Mouse (Mus musculus) G1E (cell line): ENCODE measurements at regions not wholly inside any gene's neighbourhood (a gene's known extent, or its start where the extent isn't known, plus 50 kb on each side); places are given as distances from the start of the nearest gene placed in this dataset.

Experiments
- ATAC-seq: 2 replicates; pipeline ENCODE4 v1.8.0; 2016; ENCODE audit warnings: mild to moderate bottlenecking; ENCODE audit not compliant: insufficient number of reproducible peaks, poor library complexity, low FRiP score, severe bottlenecking; ENCODE audit errors: extremely low read depth
- DNase-seq: peaks from one replicate; pipeline ENCODE4 v3.0.0; 2012; ENCODE audit warnings: low spot score
- H3K27me3 ChIP-seq: 2 replicates; pipeline ENCODE4 v1.6.1; 2012; ENCODE audit warnings: mild to moderate bottlenecking, low read length, inconsistent platforms; ENCODE audit not compliant: insufficient read depth
- H3K36me3 ChIP-seq: replicated peaks from 2 replicates; pipeline ENCODE3; 2012; ENCODE audit warnings: mild to moderate bottlenecking, inconsistent platforms
- H3K4me1 ChIP-seq: 2 replicates; pipeline ENCODE4 v1.6.1; 2012; ENCODE audit warnings: low read depth, low read length, inconsistent platforms, mixed read lengths; ENCODE audit not compliant: insufficient read depth
- H3K4me3 ChIP-seq: 2 replicates; pipeline ENCODE4 v1.5.1; 2012; ENCODE audit warnings: low read depth, mild to moderate bottlenecking, inconsistent platforms, low read length, moderate library complexity, mixed read lengths
- H3K9me3 ChIP-seq: replicated peaks from 2 replicates; pipeline ENCODE4 v1.6.1; 2012; ENCODE audit warnings: inconsistent platforms
- CTCF ChIP-seq: IDR thresholded peaks from 2 replicates; pipeline ENCODE4 v1.5.1; 2012; ENCODE audit warnings: low read depth, low read length, inconsistent platforms, mixed read lengths
- GATA1 ChIP-seq: IDR thresholded peaks from 2 replicates; pipeline ENCODE4 v1.6.1; 2012; ENCODE audit warnings: borderline replicate concordance, low read length, inconsistent platforms, mixed read lengths
- GATA2 ChIP-seq: IDR thresholded peaks from 2 replicates; pipeline ENCODE4 v1.6.1; 2012; ENCODE audit warnings: low read depth, low read length, inconsistent platforms, borderline replicate concordance
- POLR2AphosphoS5 ChIP-seq: IDR thresholded peaks from 2 replicates; pipeline ENCODE4 v1.6.1; 2012; ENCODE audit warnings: low read depth, low read length, inconsistent platforms; ENCODE audit not compliant: insufficient replicate concordance
- TAL1 ChIP-seq: conservative IDR thresholded peaks from 2 replicates; pipeline ENCODE4 v1.6.1; 2012; ENCODE audit warnings: low read depth, low read length, inconsistent platforms, mixed read lengths

DNA sequence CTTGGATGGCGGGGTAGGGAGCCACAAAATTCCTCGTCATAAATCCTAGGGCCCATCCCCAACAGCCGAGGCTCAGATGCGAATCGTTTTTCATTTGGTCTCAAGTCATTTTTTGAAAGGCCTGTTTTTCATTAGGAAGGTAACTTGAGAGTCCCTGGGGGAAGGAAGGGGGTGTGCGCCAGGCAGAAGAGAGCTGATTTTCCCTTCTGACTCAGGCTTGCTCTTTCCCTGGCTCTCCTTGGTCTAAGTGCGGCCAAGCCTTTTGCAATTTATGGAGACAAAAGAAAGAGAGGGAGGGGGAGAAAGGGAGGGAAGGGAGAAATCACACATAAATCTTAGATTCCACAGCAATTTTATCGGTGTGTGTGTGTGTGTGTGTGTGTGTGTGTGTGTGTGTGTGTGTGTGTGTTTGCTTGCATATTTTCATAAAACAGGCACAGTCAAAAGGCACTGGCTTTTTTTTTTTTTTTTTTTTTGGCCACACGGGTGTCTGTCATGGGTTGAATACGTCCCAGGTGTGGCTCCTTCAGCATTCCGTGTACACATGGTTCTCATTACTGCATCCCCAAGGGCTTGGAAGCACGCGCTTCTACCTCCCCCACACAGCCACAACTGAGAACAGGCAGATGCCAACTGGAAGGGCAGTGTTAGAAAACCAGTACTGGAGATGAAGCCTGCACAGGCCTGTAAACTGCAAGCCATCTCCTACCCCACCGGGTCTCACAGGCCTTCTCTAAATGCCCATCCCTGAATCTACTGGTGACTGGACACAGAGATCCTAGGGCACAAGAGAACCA, 191.8 kb upstream of the Dapk1 start:
- H3K4me3 ChIP-seq = no peak overlapping the region
- ATAC-seq (no peak), DNase-seq (no peak)
- no peaks in the 10 kb centered on the region for H3K36me3 ChIP-seq
- no peaks in the 10 kb centered on the region for H3K27me3 ChIP-seq
- H3K9me3 ChIP-seq = peaks cover 72% of the 10 kb centered on the region
- TF ChIP-seq CTCF (no peak), POLR2AphosphoS5 (no peak), TAL1 (no peak), GATA2 (no peak), GATA1 (no peak)
- H3K4me1 ChIP-seq = no peaks in the 10 kb centered on the region

DNA sequence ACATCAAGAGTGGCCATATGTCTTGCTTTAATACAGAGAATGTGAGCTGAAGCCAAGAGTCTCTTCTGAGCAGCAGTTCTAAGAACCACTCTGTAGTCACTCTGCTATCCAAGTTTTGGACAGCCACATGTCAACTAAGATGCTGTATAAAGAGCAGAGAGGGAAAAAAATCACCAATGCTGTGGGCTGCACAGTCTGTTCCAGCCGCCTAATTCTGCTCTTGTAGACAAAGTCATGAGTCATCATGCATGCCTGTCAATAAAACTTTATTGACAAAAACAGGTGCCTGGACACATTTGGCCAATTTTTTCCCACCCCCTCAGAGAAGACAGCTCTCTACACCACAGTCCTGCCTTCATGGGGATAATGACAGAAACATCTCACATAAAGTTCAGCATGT, 185.7 kb upstream of the Dapk1 start:
- no peak for TF ChIP-seq GATA1
- no peak for TF ChIP-seq POLR2AphosphoS5
- TF ChIP-seq CTCF = no peak
- TF ChIP-seq GATA2 = no peak
- no peak for TF ChIP-seq TAL1
- no peak for ATAC-seq
- Histone ChIP-seq H3K4me3 (no peak overlapping the region), H3K9me3 (peaks cover 63% of the 10 kb centered on the region), H3K36me3 (no peaks in the 10 kb centered on the region), H3K4me1 (no peaks in the 10 kb centered on the region), H3K27me3 (no peaks in the 10 kb centered on the region)
- no peak for DNase-seq

DNA sequence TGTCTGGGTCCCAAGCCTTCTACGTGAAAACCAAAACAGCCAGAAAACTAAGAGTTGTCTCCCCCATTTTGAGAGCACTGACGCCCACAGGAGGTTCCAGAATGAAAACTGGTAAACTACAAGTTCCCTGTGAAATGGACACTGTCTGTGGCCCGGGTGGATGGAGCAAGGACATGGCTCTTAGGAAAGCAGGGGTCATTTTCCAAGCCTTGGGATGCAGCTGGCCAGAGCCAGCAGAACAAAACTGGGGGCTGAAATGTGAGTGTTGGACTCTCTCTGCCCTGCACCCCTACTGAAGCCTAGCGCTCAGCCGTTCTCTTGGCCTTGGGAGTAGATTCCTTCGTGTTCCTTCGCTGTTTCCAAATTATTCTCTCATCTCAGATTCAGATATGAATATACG, 184.7 kb upstream of the Dapk1 start:
- no peaks in the 10 kb centered on the region for H3K36me3 ChIP-seq
- no peaks in the 10 kb centered on the region for H3K27me3 ChIP-seq
- peaks cover 64% of the 10 kb centered on the region for H3K9me3 ChIP-seq
- no peaks in the 10 kb centered on the region for H3K4me1 ChIP-seq
- ATAC-seq (no peak), DNase-seq (no peak)
- TF ChIP-seq GATA1 = no peak
- TF ChIP-seq POLR2AphosphoS5 = no peak
- no peak for TF ChIP-seq CTCF
- TF ChIP-seq TAL1 = no peak
- no peak for TF ChIP-seq GATA2
- H3K4me3 ChIP-seq = no peak overlapping the region

DNA sequence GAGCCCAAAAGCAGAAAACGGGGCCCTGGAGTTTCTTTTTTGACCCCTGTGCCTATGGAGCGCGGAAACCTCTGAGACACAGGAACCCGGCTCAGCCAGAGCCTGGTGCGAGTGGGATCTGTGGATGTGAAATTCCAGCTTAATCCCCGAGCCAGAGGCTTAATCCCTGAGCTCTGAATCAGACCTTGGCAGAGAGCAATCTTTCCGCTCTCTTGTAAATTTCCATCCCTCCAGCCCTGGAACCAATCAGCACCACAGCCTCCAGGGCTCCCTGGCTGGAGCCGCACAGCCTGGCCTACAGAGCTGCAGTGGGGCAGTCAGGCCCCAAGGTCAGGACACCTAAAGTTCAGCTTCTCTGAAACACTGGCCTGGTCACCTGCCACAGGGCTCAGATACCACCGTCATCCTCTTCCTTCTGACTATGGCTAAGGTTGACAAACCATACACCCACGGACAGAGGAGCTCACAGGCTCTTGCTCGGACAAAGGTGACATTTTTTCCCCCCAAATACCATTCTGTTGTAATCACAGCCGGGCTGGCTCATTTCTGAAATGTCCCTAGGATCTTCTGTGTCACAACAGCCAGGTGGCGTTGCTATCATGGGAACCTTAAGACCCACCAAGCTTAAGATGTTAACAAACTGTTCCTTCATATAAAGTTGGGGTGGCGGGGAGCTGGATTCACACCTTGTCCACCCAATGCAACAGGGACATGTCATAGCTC, 184.2 kb upstream of the Dapk1 start:
- Histone ChIP-seq H3K36me3 (no peaks in the 10 kb centered on the region), H3K27me3 (no peaks in the 10 kb centered on the region), H3K4me3 (no peak overlapping the region), H3K9me3 (peaks cover 66% of the 10 kb centered on the region), H3K4me1 (no peaks in the 10 kb centered on the region)
- ATAC-seq (no peak), DNase-seq (no peak)
- TF ChIP-seq POLR2AphosphoS5 (no peak), CTCF (no peak), GATA1 (no peak), GATA2 (no peak), TAL1 (no peak)

GRCm38 (mm10) chr13:60420386-60420785, 181.4 kb upstream of the Dapk1 start:
- H3K9me3 ChIP-seq = peaks cover 60% of the 10 kb centered on the region
- no peak overlapping the region for H3K4me3 ChIP-seq
- DNase-seq = no peak
- no peaks in the 10 kb centered on the region for H3K27me3 ChIP-seq
- H3K36me3 ChIP-seq = no peaks in the 10 kb centered on the region
- TF ChIP-seq TAL1 (no peak), CTCF (no peak), GATA2 (no peak), GATA1 (no peak), POLR2AphosphoS5 (no peak)
- H3K4me1 ChIP-seq = no peaks in the 10 kb centered on the region
- no peak for ATAC-seq

GRCm38 (mm10) chr13:60420842-60421696, 180.7 kb upstream of the Dapk1 start:
- H3K27me3 ChIP-seq = no peaks in the 10 kb centered on the region
- H3K9me3 ChIP-seq = peaks cover 60% of the 10 kb centered on the region
- TF ChIP-seq POLR2AphosphoS5 (no peak), TAL1 (no peak), GATA2 (no peak), CTCF (no peak), GATA1 (no peak)
- H3K4me3 ChIP-seq = no peak overlapping the region
- H3K36me3 ChIP-seq = no peaks in the 10 kb centered on the region
- H3K4me1 ChIP-seq = no peaks in the 10 kb centered on the region
- ATAC-seq = no peak
- DNase-seq = no peak
